Mouse (Mus musculus) cerebellum, adult 18-20 months (tissue): ENCODE measurements around the gene Pdcd5.

Experiments
- DNase-seq, 2 experiments: peaks; one replicate each; pipeline ENCODE4 v3.0.0; 2021

Pdcd5 gene

GRCm38 (mm10) chr7:35646317-35647081 lies 822 bp downstream of the Pdcd5 start:
- DNase-seq, result peak; percentile 19 to 42

GRCm38 (mm10) chr7:35640072-35640471 lies 7.2 kb downstream of the Pdcd5 start:
- DNase-seq, result no peak

GRCm38 (mm10) chr7:35636874-35637273 lies 10.4 kb downstream of the Pdcd5 start:
- no peak for DNase-seq

DNA sequence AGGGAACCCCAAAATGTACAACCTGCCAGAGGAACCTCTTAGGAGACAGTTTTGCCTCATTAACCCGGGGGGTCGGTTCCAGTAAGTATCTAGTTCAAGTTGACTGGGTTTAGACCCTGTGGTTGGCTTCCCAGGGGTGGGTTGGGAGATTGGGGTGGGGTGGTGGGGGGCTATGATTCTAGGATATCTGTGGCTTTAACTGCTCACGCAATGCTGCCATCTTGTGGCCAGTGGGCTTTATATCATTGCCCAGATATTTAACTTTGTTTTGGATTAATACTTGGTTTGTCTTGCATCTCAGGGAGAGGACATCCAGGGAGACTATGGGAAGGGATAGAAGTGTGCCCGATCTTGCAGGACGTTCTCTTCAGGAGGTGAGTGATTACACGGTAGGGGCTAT lies 11.1 kb downstream of the Pdcd5 start:
- DNase-seq, result peak; percentile 12 to 45

DNA sequence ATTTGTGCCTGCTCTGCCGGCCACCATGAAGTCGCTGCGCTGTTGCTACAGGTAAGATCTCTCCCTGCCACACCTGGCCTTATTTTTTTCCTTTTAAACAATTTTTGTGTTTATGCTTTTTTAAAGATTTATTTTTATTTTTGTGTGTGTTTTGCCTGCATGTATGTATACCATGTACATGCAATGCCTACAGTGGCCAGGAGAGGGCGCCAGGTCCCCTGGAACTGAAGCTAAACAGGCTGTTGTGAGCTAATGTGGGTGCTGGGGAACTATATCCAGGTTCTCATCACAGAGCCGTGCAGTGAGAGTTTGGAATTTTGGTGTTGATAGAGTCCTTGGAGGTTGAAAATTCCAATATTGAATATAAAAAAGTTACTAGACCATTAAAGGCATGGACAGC lies 18.8 kb downstream of the Pdcd5 start:
- DNase-seq, result peak; percentile 16 to 25

DNA sequence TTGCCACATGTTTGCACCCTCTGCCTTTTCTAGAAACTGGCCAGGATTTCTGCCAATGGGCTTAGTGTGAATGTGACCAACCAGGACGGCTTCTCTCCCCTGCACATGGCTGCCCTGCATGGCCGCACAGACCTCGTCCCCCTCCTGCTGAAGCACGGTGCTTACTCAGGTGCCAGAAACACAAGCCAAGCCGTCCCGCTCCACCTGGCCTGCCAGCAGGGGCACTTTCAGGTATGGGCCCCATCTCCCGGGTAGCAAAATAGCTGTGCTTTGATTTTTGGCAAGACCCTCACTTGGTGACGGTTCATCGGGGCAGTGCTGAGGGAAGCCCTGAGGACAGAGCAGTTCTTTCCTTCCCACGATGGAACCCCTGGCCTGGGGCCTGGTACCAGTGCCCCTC lies 19.9 kb downstream of the Pdcd5 start:
- peak; percentile 22 to 43 for DNase-seq

DNA sequence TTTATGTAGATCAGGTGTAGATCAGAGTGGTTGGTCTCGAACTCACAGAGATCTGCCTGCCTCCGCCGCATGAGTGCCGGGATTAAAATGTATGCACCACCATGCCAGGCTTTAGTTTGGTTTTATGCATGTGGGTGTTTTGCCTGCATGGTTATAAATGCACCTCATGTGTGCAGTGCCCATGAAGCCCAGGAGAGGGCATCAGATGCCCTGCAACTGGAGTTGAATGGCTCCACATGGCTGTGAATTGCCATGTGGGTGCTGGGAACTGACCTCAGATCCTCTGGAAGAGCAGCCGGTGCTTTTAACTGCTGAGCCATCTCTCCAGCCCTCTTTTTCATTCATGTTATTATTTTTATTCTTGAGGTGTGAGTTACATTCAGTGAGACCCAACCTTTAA lies 21.3 kb downstream of the Pdcd5 start:
- DNase-seq, result no peak

DNA sequence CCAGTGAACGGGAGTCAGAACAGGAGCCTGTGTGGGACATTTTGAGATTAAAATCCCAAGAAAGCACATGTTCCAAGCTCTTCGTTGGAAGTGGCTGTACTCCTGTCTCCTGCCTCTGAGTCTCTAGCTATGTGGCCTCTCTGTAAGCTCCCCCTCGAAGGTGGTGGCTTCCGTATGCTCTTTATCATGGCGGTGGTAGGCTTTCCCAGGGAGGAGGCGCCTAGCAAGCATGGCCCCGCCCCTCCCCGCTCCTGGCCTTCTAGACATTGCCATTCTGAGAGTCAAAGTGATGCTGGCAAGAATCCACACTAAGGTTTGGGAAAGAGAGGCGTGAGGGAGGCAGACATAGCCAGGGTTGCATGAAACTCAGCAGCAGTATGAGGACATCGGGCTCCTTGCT lies 24.7 kb downstream of the Pdcd5 start:
- no peak for DNase-seq

- no peak for DNase-seq
These were observed 29.8 kb downstream of the Pdcd5 start for GRCm38 (mm10) chr7:35617513-35617912.

- DNase-seq, result no peak
These were observed 38.1 kb downstream of the Pdcd5 start for GRCm38 (mm10) chr7:35609245-35609644.

DNA sequence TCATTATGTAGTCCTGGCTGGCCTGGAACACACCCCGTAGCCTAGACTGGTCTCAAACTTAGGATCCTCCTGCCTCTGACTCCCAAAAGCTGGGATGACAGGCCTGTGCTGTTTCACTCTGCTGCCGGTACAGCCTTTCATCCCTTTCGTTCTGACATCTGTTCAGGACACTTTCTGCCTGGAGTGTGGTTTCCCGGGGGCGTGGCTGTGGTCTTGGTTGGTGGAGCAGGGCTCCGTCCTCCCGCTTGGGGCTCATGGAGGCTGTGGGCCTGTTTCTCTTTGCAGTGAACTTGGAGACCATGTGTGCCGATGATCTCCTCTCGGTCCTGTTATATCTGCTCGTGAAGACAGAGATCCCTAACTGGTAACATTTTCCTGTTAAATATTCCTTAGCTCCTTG lies 40.5 kb downstream of the Pdcd5 start:
- no peak for DNase-seq

DNA sequence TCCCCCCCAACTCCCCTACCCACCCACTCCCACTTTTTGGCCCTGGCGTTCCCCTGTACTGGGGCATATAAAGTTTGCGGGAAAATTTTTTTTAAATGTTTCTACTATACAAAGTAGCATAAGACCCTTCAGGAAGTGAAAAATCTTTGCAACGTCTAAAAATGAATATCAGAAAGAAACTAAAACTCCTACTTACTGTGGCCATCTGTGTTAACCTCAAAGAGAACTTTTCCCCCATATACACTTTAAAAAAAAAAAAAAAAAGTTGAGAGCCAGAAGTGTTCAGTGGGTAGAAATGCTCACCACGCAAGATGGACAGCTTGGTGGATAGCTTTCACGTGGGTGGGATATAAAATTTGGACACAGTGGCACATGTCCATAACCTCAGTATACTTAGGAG lies 44.6 kb downstream of the Pdcd5 start:
- DNase-seq, result no peak

- DNase-seq, result no peak
These were observed 46.2 kb downstream of the Pdcd5 start for GRCm38 (mm10) chr7:35601106-35601505.

DNA sequence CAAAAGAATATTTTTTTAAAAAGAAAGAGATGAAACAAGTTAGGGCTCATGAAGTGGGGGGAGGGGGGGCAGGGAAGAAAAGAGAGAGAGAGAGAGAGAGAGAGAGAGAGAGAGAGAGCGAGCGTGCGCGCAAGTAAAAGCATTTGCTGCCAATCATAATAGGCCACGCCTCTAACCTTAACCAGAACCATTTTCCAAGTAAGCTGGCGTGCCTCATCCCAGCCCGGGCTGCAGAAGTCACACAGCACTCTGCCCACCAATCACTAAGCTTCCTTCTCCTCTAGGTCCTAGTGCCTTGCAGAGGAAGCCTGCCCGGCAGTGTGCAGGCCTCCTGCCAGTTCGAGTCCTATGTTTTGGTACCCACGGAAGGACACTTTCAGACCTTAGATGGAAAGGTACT lies 47.3 kb downstream of the Pdcd5 start:
- DNase-seq, result no peak

- no peak for DNase-seq
These were observed 47.8 kb downstream of the Pdcd5 start for GRCm38 (mm10) chr7:35599492-35599891.

DNA sequence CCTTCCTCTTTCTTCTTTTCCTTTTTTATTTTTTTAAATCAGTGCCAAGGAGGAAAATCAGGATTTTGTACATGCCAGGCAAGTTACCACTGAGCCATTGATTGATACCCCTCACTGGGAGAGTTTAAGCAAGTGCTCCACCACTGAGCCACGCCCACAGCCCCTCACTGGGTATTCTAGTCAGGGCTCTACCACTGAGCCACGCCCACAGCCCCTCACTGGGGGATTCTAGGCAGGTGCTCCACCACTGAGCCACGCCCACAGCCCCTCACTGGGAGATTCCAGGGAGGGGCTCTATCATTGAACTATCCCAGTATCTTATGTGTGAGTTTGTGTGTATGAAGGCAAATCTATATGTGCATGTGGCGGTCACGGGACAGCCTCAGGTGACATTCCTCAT lies 53.0 kb downstream of the Pdcd5 start:
- no peak for DNase-seq
